ENCODE assay signal across 8 mouse cellular contexts in the genomic region with DNA sequence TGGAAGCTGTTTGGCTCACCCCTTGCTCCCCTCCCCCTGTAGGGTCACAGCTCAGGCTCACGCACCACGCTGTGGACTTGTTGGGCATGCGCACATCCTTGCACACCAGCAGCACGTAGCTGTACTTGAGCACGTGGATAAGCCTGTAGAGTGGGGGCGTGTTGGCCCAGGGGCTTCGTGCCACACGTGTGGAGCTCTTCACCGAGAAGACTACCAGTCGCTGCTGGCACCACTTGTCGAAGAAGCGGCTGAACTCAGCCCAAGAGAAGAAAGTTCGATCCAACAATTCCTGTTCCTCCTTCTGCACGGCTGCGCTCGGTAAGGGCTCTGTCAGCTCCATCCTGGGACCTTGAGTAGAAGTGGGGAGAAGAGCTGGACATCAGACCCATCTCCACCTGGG. TPM values are rescaled to one million over a fixed set of nuclear protein-coding genes. Genes with fewer than 3 reads are reported as not detected.
A peak's percentile ranks its signal among the peaks of the same experiment; 100 is the strongest.
DNase-seq lines count a peak whose midpoint lies in the region; ATAC-seq and TF ChIP-seq lines count a peak whose summit lies in the region.

A gene (plus strand): TSS at position 203 of the 400 bp plus-strand sequence.

- no peak for TF ChIP-seq CTCF in gastrocnemius, adult 2 months (IDR thresholded peaks at IDR 0.05)
- TF ChIP-seq CTCF in thymus, adult 2 months (IDR thresholded peaks at IDR 0.05; ENCODE audit: borderline replicate concordance, control insufficient read depth, extremely low read depth, insufficient read depth, low read length, poor library complexity), result no peak

- H3K4me3 ChIP-seq in gastrocnemius, adult 2 months, result peak within 1 kb of the TSS; percentile 75
- peak within 1 kb of the TSS; percentile 97 for H3K4me3 ChIP-seq in thymus, adult 2 months (ENCODE audit: control insufficient read depth, insufficient read depth, low read length)
- H3K4me3 ChIP-seq in heart, embryonic 16.5 days (ENCODE audit: low read length), result peak within 1 kb of the TSS; percentile 88
- H3K4me3 ChIP-seq in liver, embryonic 16.5 days (ENCODE audit: low read depth, low read length), result peak within 1 kb of the TSS; percentile 84

- H3K4me2 ChIP-seq in heart, embryonic 16.5 days (ENCODE audit: low read depth, low read length), result peak within 1 kb of the TSS; percentile 77
- peak within 1 kb of the TSS; percentile 63 for H3K4me2 ChIP-seq in liver, embryonic 16.5 days (ENCODE audit: low read depth, low read length)

- intact Hi-C loops in gastrocnemius, adult 2 months (cut with DNase I), result loop anchor here (5.0 to 10.0 kb wide), 2 partner anchors 225 to 372 kb away; a partner anchor contains a TSS

- H3K4me1 ChIP-seq in thymus, adult 2 months (replicated peaks; ENCODE audit: control insufficient read depth, insufficient read depth, low read length), result peaks cover 3% of the 10 kb centered on the region; the same call in 1 of the 2 replicates
- H3K4me1 ChIP-seq in heart, embryonic 16.5 days (ENCODE audit: control insufficient read depth, insufficient read depth, low read length), result peaks cover 5% of the 10 kb centered on the region; the same call in 1 of the 2 replicates
- peaks cover 9% of the 10 kb centered on the region for H3K4me1 ChIP-seq in liver, embryonic 16.5 days (ENCODE audit: control insufficient read depth, low read depth, low read length)

- no peak for DNase-seq in gastrocnemius, adult 2 months
- no peak for DNase-seq in gastrocnemius, adult 8-10 months (ENCODE audit: low spot score in 2 of 2)
- no peak for DNase-seq in thymus, adult 2 months
- no peak for DNase-seq in thymus, postnatal 25 days
- no peak for DNase-seq in ovary, postnatal 14 days (ENCODE audit: low spot score)
- no peak for DNase-seq in left cerebral cortex, adult 18-20 months (ENCODE audit: low spot score in 2 of 2)

- H3K27ac ChIP-seq in gastrocnemius, adult 2 months, result peak within 1 kb of the TSS; percentile 98
- H3K27ac ChIP-seq in thymus, adult 2 months (ENCODE audit: control insufficient read depth, insufficient read depth, low read length), result no peak within 1 kb of the TSS
- H3K27ac ChIP-seq in heart, embryonic 16.5 days (ENCODE audit: low read length), result peak within 1 kb of the TSS; percentile 96; the same call in 1 of the 2 replicates
- H3K27ac ChIP-seq in liver, embryonic 16.5 days (ENCODE audit: low read length), result peak within 1 kb of the TSS; percentile 89

- H3K27me3 ChIP-seq in thymus, adult 2 months (ENCODE audit: control insufficient read depth, insufficient read depth, low read length), result no peaks in the 10 kb centered on the region
- no peaks in the 10 kb centered on the region for H3K27me3 ChIP-seq in heart, embryonic 16.5 days (ENCODE audit: control insufficient read depth, insufficient read depth, low read length)
- no peaks in the 10 kb centered on the region for H3K27me3 ChIP-seq in liver, embryonic 16.5 days (ENCODE audit: control insufficient read depth, insufficient read depth, low read depth, low read length)

- ATAC-seq in heart, embryonic 16.5 days (replicated peaks; ENCODE audit: extremely low read depth, insufficient read depth, low FRiP score), result no peak
- no peak for ATAC-seq in liver, embryonic 16.5 days (ENCODE audit: low read depth)

- WGBS in thymus, adult 2 months, result 98% methylated on average over 16 of the region's 16 CpGs
- 95% methylated on average over 16 of the region's 16 CpGs for WGBS in heart, embryonic 16.5 days
- WGBS in liver, embryonic 16.5 days (ENCODE audit: insufficient replicate concordance), result 90% methylated on average over 16 of the region's 16 CpGs

- peak within 1 kb of the TSS; percentile 92 for H3K9ac ChIP-seq in heart, embryonic 16.5 days (ENCODE audit: low read length)
- H3K9ac ChIP-seq in liver, embryonic 16.5 days (ENCODE audit: low read depth, low read length), result peak within 1 kb of the TSS; percentile 87

- TF ChIP-seq POLR2A in thymus, adult 2 months (IDR thresholded peaks at IDR 0.05; ENCODE audit: control insufficient read depth, extremely low read depth, insufficient read depth, low read length, poor library complexity), result no peak

- H3K36me3 ChIP-seq in thymus, adult 2 months (ENCODE audit: control insufficient read depth, insufficient read depth, low read length), result no peaks in the 10 kb centered on the region
- peaks cover 18% of the 10 kb centered on the region for H3K36me3 ChIP-seq in heart, embryonic 16.5 days (ENCODE audit: control insufficient read depth, insufficient read depth)
- peaks cover 8% of the 10 kb centered on the region; the same call in 1 of the 2 replicates for H3K36me3 ChIP-seq in liver, embryonic 16.5 days (ENCODE audit: control insufficient read depth, insufficient read depth)

- no peaks in the 10 kb centered on the region for H3K9me3 ChIP-seq in heart, embryonic 16.5 days (replicated peaks; ENCODE audit: control insufficient read depth, low read length)
- no peaks in the 10 kb centered on the region for H3K9me3 ChIP-seq in liver, embryonic 16.5 days (replicated peaks; ENCODE audit: control insufficient read depth, low read length)

RNA-seq across cellular contexts. Expression of the gene that starts here (rescaled TPM):
- 1 to 10 TPM; 1.1 to 1.4 TPM for total RNA-seq in gastrocnemius, adult 2 months (2021)
- 1 to 10 TPM in 1 of 4 experiments, under 1 TPM in 3; 0.53 to 1.2 (median 0.75) TPM for total RNA-seq in gastrocnemius, adult 8-10 months (2022)
- polyA plus RNA-seq in thymus, adult 2 months (2012; rRNA removed), result 35.8 and 55.2 TPM in 2 replicates
- 52.0 and 58.2 TPM in 2 replicates for polyA plus RNA-seq in heart, embryonic 16.5 days (2015; fragmentation: Nextera tagmentation; extraction: Ambion mirVana)
- 80.3 and 87.9 TPM in 2 replicates for polyA plus RNA-seq in liver, embryonic 16.5 days (2015; fragmentation: Nextera tagmentation; extraction: Ambion mirVana)
- total RNA-seq in left cerebral cortex, adult 18-20 months (2021), result 1 to 10 TPM; 8.3 to 9.2 TPM
